Mouse (Mus musculus) left cerebral cortex, adult 18-20 months (tissue): ENCODE data around the gene Cubn. TPM values are rescaled to one million over a fixed set of nuclear protein-coding genes. Genes with fewer than 3 reads are reported as not detected.

Source experiments
- DNase-seq, 2 experiments: peaks; one replicate each; pipeline ENCODE4 v3.0.0; 2021 to 2022; ENCODE audit warnings: low spot score in 2 of 2, mixed read lengths in 1 of 2
- total RNA-seq, 2 experiments: library from RNA; stranded (reverse); gene quantifications; 2 replicates each; pipeline ENCODE4 v1.2.3; 2021

Cubn gene
- total RNA-seq, 2 experiments from 2014 or later: 0.35 to 0.42 TPM

DNA sequence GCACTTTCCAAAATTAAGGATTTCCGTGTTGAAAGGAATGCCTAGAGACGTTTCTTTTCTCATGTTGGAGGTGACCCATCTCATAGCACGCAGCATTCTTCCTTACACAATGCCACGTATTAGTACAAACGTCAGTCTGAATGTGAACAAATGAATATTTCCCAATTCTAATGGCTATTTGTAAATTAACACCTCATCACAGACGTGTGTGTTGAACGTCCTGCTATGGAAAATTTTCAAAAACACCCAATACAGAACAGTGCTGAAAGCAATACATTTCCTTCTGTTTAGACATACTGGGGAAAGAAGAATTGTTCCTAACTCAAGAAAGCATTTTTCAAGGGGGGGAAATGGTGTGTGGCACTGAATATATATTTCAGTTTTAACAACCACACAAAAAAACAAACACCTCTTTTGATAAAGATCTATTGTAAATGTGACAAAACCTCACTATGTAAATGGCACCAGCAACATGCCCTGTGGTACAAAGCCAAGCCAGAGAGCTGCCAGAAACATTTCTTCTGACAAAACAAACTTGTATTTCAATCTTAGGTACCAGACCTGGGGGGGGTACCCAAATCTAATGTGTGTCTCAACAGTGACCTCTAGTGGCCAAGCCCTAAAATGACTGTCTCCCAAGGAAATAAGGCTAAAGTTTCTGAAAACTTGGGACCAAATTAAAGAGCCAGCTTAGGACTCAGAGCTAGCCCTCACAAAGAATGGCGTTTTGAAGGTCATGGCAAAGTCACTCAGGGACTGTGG, 254.3 kb downstream of the Cubn start:
- DNase-seq: peak; percentile 44 to 59

- DNase-seq: no peak
These were observed 255.9 kb downstream of the Cubn start for GRCm38 (mm10) chr2:13235696-13236095.

- DNase-seq: no peak
These were observed 256.8 kb downstream of the Cubn start for GRCm38 (mm10) chr2:13234796-13235195.

DNA sequence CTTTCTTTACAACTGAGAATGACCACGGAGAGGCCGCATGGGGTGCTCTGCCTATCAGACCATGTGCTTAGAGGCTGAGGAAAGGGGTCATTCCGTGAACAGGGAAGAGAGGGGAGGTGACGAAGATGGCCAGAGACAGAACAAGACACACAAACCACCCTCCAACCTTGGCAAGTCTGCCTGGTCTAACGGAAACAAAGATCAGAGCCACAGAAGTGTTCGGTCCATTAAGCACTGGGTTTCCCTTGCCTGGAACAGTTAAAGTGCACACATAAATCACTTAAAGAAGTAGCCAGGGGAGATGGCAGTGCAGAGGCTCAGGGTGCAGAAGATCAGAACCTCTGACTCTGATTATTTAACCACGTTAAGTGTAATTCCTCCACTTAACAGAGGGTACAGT, 257.7 kb downstream of the Cubn start:
- DNase-seq: no peak

DNA sequence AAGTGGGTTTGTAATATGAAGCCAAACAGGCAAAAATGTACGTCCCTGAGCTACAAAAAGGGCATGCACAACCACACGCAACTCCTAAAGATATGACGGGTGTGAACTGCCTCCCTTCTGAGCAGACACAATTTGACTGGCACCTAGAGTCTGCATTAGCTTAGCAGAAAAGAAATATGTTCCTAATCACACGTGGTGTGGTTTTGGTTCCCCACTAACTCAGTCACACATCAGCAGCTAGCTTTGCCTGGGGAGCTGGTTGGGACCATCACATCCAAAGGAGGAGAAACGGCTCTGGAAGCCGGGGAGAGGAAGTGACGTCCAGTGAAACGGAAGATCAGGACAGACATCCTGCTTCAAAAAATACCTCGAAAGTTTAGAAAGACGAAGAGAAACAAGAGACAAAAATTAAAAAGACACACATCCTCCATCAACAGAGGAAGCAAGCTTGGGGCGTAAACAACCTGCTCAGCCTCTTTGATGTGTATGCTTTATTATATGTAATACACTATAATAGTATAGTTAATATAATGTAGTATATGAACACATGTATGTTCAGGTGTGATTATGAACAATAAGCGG, 258.3 kb downstream of the Cubn start:
- DNase-seq: no peak

DNA sequence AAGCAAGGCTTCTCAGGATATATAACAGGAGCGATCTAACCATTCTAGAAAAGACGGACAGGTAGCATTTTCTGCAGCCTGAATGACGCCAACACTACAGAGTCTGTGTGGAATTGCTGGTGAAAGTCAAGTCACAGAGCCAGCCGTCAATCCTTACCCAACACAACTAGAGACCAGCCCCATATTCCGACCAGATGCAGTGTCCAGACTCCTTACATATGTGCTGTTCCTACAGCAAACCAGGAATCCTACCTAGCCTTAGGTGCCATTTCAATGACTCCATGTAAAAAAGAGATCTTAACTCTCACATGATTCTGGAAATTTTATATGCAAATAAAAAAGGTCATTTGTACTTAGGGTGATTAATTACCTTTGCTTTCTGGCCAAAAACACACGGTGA, 259.3 kb downstream of the Cubn start:
- no peak for DNase-seq

- DNase-seq: no peak
These were observed 261.9 kb downstream of the Cubn start for GRCm38 (mm10) chr2:13229686-13230085.

Other genes starting within 250 kb of the Cubn start
- 10 to 100 TPM; 24.5 to 31.1 TPM for gene Rsu1, start 220.4 kb downstream of the Cubn start, total RNA-seq
- gene Trdmt1, start 52.9 kb upstream of the Cubn start, total RNA-seq: 1 to 10 TPM; 4.2 to 5.0 TPM
- gene Vim, start 82.1 kb upstream of the Cubn start, total RNA-seq: 10 to 100 TPM; 56.0 to 57.7 TPM